Mouse (Mus musculus) heart, postnatal 0 days (tissue): Measurements from ENCODE around the gene Stk38.

ENCODE experiments used
- CTCF ChIP-seq: IDR thresholded peaks from 2 replicates; pipeline ENCODE4 v1.5.1; 2016; ENCODE audit warnings: antibody characterized with exemption, control low read depth, low read depth
- EP300 ChIP-seq: IDR thresholded peaks from 2 replicates; pipeline ENCODE4 v1.6.1; 2016; ENCODE audit warnings: antibody characterized with exemption, low read depth

GRCm38 (mm10) chr17:29049508-29049889, 41.7 kb upstream of the Stk38 start:
- TF ChIP-seq CTCF (no peak), EP300 (no peak)
